Mouse (Mus musculus): ENCODE results near the gene Dnal4.

The Dnal4 gene

DNA sequence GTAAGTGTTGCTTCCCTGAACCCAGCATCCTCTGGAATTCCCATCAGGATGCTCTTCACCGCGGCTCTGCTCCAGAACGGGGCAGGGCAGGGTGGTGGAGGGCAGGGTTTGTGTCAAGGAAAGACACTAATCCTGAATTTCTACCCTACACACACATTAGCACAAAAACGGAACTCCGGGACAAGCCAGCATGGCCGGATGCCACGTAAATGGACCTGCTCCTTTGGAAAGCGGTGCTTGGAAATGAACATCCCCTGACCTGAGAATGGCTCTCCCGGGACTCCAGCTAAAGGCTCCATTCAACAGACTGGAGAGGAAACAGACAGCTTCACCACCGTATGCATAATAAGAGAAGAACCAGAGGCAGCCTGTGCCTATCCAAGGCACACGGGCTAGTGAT lies 23.1 kb upstream of the Dnal4 start:
- no peak for DNase-seq (ENCODE audit: low spot score)

DNA sequence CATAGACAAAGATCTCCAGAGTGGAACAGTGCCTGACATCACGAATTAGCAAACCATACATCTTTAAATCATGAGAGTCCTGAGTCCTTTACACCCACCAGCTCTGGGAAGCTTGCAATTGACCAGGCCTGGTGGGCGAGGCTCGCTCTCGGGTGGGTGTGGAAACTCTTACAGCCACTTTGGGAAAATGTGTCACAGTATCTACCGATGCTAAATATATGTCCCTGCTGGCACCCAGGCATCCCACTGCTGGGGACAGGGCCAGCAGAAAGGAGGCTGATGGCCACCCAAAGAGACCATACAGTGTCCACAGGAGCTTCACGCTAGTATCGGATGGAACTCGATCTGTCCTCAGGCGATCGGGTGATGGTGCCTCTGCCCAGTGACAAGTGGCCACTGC lies 20.9 kb upstream of the Dnal4 start:
- DNase-seq (ENCODE audit: low spot score), result no peak

DNA sequence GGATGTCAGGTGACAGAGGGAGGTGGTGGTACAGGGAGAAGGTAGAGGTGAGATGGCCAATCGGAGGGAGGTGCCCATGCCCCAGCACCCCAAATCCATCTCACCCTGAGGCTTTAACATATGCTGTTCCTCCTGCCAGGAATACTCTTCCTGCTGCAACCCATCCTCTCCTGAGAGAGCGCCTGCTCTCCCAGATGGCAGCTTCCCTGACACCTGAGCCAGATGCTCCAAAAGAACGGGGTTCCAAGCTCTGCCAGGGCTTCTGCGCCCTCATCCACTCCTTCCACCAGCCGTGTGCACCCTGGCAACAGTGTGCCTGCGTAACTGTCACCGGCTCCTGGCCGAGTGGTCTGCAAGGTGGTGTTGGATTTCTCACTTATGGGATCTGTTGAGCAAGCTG lies 20.0 kb upstream of the Dnal4 start:
- DNase-seq (ENCODE audit: low spot score), result no peak

DNA sequence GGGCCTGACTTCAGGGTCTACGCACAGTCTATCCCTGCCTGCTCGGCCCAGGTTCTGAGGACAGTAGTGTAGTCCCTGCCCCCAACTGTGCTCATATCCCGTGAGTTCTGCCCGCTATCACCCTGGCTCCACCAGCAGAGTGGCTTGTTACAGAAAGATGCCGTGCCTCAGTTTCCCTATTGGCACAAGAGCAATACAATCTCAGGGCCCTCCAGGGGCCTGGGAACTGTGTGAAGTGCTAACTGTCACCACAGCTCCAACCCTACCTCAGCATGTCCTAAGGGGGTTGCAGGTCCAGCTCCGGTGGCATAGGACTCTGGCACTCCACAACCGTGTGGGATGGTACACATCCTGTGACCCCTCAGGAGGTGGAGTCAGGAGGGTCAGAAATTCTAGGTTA lies 19.4 kb upstream of the Dnal4 start:
- DNase-seq (ENCODE audit: low spot score), result no peak

DNA sequence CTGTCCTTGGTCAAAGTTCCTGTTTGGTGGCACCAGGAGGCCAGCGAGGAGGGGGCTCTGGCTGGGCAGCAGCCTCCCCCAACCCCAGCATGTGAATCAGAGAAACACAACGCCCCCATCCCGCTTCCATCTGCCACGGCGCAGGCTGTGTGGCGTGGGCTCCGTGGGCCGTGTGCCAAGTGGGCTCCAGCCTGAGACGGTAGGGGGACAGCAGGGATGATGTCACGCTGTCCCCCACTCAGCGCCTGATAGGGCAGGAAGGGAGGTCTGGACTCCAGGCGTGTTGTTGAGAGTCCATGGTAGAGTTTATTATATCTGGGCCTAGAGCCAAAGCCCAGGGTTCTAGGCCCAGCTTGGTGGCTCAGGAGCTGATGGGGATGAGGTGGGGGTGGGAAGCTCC lies 18.6 kb upstream of the Dnal4 start:
- DNase-seq (ENCODE audit: low spot score), result no peak

DNA sequence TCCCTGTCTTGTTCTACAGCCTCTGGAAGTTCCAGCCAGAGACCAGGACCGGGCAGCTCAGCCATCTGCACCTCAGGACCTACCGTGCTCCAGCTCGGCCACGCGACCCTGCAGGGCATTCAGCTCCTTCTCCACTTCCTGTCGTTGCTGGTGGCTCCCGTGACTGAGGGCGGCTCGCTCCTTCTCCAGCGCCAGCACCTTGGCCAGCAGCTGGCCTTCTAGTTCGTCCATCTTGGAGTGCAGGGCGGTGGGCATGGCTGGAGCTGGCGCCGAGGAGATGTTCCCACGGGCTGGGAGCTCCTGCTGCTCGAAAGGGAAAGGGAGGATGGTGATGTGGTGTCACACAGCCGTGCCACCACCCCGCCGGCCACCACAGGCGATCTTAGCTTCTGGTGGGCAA lies 16.5 kb upstream of the Dnal4 start:
- no peak for DNase-seq (ENCODE audit: low spot score)

DNA sequence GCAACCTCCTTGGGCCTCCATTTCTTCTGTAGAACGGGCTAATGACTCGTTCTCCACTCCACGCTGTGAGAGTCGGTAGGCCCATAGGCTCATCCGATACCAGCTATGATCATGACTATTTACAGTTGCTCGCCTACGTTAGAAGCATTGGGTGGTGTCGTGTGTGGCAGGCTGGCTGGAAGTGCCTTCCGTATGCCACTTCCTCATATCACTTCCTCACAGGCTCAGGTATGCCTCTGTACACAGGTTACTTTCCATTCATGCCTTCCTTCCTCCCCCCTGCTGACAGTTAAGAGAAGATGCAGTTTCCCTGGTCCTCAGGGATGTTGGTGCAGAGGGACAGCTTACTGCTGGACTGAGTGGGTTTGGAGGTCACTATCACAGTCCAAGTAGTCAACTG lies 15.4 kb upstream of the Dnal4 start:
- no peak for DNase-seq (ENCODE audit: low spot score)

DNA sequence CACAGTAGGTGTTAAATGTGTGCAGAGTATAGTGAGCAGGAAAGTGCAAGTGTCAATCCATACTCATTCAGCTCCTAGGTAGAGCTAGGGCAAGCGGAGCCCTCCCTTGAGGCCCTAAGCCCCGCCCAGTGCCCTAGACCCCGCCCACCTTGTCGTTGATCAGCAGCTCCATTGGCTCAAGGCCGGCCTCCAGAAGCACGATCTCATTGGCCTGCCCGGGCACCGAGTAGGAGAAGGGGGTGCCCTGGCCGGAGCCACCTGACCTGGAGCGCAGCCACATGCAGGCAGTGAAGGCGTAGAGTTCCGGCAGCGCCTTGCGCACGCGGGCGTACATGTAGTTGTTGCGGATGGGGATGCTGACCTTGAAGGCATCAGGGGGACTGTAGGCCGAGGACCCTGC lies 14.8 kb upstream of the Dnal4 start:
- no peak for DNase-seq (ENCODE audit: low spot score)

DNA sequence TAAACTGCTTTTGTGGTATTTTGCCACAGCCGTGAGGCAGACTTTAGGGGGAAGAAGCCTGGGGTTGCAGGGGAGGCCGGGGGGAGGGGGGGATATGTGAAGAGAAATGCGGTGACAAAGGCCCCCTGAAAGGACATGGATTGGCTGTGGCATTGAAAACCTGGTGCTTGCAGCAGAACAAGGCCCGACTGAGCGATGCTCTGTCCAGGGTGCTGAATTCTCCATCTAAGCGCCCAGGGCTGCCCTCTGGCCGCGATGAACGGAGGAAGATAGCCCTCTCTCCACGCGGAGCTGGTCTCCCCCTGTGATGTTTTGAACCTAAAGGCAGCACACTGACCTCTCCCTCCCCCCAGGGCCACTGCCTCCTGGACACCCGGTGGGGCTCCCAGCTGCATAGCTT lies 13.9 kb upstream of the Dnal4 start:
- DNase-seq (ENCODE audit: low spot score), result peak; percentile 62

DNA sequence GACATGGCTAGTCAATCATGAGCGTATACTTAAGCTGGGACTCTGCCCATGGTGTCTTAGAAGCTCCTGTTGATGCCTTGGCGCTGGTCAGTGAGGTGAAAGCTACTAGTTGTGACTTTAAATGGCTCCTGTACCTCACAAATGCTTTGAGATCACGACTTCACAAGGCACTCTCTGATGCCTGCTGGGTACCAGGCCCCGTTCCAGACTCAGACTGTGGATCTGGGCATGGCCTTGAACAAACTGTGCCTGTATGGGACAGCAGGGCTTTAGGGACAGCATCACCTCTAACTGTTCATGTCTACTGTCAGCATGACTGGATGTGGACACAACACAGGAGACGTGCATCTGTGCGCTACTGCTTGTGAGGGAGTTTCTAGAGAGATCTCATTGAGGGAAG lies 13.3 kb upstream of the Dnal4 start:
- DNase-seq (ENCODE audit: low spot score), result no peak

DNA sequence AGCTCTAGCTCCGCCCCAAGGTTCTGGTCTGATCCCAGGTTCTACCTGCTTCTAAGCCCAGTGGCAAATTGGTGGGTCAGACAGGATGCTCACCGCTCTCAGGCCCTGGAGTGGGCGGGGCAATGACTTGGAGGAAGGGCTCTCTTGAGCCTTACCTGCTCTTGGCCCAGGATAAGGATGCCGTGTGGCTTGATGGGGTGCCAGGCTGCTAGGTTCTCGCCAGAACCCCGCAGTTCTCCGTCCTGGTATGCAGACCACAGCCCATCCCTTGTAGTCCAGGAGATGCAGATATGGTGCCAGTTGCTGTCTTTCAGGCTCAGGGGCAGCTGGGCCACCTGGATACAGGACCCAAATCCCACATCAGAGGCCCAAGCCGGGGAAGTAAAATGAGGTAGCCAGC lies 12.5 kb upstream of the Dnal4 start:
- no peak for DNase-seq (ENCODE audit: low spot score)

DNA sequence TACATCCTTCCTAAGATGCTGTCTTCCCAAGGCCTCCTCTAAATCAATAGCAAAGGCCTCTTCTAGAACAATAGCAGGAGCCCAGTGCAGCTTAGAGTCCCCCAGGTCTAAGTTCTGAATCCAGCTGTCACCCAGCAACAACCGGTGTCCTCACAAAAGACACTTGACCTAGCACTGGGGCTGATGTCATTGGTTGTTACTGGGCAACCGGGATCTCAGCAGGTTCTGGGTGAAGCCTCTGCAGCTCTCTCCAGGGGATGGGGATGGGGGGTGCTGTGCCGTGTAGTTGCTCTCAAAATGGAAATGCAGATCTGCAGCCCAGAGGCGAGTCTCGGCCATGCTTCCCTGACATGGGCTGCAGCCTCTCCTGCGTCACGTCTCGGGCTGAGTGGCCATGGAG lies 10.2 kb upstream of the Dnal4 start:
- no peak for DNase-seq (ENCODE audit: low spot score)

DNA sequence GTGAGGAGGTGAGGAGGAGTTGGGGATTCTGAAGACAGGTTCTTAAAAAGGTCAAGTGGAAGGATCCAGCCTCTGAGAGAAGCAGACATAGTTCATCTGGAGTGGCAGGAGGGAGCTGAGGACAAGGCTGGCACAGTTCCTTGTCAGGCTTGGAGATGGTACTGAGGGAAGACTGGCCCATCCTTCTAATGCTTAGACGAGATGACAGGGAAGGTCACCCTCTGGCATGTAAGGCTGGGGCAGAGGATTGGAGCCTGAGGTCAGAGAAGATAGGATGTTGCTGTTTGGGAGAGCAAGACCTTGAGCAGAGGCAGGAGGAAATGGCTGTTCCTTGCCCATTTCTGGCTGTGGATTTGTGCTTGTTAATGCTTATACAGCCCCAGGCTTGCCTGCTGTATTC lies 7.4 kb upstream of the Dnal4 start:
- DNase-seq (ENCODE audit: low spot score), result no peak

DNA sequence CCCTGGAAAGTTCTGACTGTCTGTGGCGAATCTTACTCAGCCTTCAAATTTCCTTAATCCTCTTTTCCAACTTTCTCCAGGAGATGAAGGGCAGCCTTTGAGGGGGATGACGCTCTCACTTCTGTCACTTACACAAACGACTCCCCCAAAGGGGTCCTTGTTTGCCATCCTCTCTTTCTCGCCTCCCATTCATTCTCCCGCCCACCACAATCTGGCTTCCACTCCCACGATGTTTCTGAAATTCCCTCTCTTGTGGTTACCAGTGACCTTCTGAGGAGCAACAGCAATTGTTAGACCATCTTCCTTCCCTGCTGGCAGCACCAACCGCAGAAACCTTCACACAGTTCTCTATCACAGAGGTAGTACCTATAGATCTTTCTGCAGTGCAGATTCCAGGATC lies 2.0 kb downstream of the Dnal4 start:
- DNase-seq (ENCODE audit: low spot score), result no peak

DNA sequence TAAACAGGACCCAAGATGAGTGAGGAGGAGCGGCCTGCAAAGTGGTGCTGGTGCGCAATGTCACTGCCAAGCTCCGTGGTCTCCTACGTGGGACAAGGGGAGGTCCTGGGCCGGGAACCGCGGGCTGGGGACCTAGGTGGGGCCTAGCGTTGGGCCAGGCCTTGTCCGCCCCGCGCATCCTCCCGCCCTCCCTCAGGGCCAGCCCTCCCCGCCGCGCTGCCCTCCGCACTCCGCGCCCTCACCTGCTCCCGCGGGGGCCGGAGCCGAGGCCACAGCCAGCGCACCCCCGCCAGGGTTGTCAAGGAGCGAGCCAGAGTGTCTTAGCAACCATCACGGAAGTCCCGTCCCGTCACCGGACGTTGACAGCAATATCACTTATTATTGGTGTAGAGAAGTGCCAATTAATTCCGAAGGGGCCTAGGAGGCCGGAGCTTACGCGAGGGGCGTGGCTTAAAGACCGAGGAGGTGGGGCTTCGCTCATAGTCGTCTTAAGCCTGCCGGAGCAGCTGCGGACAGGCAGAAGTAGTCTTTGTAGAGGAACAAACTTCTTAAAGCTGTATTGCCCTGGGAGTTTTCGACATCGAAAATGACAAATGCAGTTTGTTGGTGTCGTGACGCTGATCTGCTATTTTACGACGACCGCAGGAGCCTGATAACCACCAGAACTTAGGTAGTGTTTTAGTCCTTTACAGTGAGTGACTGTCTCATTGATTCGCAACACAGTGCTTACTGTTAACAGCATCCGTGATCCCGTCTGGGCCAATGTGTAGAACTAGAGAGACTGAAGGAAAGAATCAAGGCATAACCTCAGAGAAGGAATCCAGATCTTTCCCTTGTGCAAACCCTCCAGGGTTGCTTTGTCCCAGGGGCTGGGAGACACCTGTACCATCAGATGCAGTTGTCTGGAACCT lies 3.3 kb downstream of the Dnal4 start:
- peak; percentile 94 for DNase-seq (ENCODE audit: low spot score)

DNA sequence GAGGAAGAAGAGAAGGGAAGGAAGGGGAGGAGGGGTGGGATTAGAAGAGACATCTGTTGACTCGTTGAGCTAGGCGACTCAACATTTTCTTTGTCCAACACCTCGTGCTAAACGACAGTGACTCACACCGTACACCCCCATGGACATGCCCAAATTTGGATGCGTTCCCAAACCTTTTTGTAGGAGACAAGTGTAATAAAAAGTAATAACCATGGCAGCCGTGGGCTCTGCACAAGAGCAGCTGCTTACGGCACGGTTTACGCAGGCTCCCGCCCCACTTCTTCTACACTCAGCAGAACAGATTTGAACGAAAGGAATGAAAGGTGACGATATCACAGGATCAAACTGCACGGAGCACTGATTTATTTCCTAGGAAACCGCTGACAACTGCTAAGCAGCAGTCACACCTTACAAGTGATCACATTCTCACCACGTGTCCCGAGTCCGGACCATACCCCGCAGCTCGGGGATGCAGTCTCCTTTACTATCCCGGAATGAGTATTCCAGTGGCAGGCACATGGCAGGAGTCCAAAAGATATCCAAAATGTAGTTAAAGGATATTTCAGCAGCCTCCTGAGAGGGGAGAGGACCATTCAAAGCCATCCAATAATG lies 6.9 kb downstream of the Dnal4 start:
- DNase-seq (ENCODE audit: low spot score), result no peak

DNA sequence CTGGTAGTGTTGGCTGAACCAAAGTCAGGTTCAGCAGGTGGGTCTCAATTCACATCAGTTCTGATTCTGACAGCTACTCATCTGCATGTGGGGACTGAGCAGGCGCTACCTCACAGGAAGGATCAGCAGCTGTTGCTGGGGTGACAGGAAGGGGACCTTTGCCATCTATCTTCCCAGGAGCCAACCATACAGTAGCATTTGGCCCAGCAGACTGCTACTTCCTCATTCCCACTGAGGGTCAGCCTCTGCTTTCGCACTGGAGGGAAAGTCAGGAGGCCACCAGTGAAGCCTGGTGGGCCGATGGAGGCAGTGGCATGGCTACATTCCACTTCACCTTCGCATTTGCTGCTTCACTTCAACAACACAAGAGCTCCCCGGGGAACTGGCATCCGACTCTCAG lies 9.3 kb downstream of the Dnal4 start:
- no peak for DNase-seq (ENCODE audit: low spot score)

DNA sequence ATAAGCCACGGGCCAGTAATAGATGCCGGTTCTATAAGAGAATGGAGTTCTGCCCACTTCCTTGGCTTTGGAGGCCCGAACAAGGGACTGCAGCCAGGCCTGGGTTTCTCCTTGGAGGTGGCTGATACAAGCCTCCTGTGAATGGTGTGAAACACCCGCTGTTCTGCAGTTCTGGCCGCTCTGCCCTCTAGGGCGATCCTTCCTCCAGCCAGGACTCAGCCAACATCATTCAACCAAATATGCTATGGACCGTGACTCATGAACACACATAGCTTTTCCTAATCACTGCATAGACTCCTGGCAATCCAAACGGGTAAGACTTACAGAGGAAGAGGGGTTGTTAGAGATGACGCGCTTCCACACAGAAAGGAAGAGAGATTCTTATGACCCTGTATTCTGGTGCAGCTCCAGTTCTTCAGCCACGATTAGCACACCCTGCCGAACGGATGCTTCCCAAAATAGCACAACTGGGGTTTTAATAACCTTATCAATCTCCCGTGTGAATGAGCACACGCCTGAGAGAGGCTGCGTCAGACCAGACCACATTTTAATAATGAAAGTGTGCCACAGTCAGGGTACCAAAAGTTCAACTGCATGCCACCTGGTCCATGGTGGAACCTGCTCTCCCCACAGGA lies 10.2 kb downstream of the Dnal4 start:
- no peak for DNase-seq (ENCODE audit: low spot score)

DNA sequence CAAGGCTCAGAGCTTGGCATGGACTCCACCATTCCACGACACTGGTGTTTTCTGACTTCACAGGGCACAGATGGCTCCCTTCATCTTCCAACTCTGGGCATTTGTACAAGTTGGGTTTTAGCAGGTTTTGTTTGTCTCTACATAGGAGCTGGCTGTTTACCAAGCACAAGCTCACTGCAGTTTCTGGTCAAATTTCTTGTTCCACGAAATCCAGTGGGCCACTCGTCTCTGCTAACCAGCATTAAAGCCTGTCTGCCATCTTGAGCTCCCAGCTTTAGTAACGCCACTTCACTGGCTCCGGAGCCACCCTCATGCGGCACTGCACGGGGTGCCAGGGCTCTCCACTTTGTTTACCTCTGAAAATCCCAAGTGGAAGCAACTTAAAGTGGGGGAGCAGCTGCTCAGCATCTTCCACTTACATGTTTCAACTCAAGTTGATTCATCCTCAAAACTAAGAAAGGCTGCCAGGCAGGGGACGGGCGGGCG lies 11.0 kb downstream of the Dnal4 start:
- no peak for DNase-seq (ENCODE audit: low spot score)

DNA sequence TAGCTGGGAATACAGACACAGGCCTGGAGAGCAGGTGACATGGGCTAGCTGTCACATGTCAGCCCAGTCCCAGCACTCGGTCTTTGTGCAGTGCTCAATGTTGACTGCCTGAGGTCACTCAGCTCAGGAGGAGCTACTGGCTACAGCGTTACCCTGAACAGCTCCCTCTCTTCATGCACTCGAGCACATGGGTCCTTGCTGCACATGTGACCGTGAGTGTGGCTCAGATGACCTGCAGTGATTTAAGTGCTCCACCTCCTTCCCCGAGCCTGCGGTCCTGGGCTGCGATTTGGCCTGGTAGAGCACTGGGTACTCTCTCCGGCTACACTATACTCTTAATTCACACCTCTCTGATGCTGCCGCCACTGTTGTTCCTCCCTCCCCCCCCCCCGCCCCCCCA lies 11.5 kb downstream of the Dnal4 start:
- no peak for DNase-seq (ENCODE audit: low spot score)

DNA sequence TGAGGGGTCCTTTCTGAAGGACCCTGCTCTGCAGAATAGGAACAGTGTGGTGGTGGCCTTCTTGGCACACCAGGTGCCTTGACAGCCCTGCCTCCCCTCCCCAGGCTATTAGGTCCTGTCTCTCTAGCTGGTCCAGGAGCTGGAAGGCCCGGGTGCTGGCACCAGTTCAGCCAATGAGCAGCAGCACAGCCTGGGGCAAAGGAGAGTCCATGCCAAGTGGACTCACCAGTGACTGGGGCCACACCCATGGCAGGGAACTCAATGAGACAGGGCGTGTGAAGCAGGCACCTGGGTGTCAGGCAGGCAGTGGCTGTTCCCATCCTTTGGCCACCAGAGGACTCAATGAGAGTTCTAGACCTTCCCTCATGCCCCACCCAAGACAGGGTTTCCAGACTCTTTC lies 12.3 kb downstream of the Dnal4 start:
- DNase-seq (ENCODE audit: low spot score), result no peak

DNA sequence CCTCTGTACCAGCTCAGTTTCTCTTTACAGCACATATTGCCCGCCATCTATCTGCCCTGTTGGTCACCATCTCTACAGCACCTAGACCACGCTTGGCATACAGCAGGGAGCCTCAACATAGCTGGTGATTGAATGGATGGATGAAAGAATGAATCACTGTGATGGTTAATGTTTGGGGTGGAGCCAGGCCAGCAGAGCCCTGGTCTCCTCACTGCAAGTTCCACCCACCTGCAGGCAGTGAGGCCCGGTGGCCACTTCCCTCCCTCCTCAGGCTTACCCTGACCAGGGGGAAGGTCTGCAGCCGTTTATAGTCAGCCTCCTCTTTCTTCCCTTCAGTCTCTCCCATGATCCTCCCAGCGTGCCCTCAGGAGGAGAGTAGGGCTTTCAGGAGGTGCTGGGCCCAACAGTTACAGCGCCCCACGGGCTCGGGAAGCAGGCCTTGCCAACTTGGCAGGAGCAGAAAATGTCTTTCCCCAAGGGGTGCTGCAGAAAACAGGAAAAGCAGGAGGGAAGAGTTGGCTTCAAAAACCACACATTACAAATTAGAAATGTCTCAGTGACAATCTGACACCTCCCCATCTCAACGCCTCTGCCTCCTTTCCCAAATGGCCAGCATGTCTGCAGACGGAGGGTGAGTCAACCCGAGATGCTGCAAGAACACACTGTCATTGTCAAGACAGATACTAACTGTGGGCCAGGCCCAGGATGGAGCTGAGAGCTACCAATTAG lies 12.9 kb downstream of the Dnal4 start:
- no peak for DNase-seq (ENCODE audit: low spot score)

Measured in ovary, postnatal 14 days (tissue).